Mouse (Mus musculus) frontal cortex, postnatal 14 days (tissue): ENCODE measurements around the gene Ddb1.

ENCODE experiments used
- DNase-seq, 2 experiments: peaks; one replicate each; pipeline ENCODE4 v3.0.0; 2022; ENCODE audit warnings: low spot score in 2 of 2

The Ddb1 gene

DNA sequence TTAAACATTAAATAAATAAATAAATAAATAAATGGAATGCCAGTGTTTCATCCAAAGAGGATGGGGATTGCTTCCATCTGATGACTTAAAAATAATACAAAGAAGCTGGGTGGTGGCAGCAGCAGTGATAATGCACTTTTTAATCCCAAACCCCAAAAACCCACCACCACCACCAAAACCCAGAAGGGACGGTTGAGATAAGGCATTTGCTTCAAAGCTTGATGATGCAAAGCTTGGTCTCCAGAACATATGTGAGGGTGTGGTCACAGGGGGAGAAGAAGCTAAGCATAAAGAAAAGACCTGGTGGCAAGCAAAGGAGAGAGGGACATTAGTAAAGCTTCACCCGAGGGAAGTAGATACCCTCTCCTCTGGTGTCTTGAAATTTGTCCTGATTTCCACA lies 56.8 kb downstream of the Ddb1 start:
- no peak for DNase-seq

DNA sequence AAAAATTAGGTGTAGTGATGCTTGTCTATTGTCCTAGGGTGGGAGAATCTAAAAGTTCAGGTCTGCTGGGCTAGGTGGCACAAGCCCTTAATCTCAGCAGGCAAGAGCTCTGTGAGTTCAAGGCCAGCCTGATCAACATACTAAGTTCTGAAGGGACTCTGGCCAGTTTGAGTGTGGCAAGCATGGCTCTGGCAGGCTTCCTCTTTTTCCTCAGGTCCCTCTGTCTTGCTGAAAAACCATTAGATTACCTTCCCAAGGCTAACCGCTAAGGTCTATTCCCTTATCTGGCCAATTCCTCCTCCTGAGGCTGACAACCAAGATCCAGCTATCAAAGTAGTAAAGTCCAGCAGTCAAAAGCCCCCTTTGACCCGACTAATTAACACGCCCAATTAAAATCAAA lies 57.5 kb downstream of the Ddb1 start:
- no peak for DNase-seq

DNA sequence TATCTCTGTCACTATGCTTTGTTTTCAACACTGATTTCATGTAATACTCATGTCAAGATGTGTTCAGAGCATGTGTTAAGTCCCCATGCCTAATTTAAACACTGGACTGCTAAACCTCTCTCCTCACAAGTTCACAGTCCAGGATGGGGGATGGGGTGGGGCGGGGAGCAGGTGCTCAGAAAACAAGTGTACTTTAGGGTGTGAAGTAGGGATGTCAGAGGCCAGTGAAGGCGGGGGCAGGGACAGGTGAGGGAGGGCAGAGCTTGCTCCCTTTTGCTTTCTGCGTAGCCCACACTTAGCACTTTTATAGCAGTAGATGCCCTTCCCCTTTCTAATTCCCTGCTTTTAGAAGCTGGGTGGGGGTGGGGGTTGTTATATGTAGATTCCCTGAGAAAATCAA lies 60.0 kb downstream of the Ddb1 start:
- no peak for DNase-seq

DNA sequence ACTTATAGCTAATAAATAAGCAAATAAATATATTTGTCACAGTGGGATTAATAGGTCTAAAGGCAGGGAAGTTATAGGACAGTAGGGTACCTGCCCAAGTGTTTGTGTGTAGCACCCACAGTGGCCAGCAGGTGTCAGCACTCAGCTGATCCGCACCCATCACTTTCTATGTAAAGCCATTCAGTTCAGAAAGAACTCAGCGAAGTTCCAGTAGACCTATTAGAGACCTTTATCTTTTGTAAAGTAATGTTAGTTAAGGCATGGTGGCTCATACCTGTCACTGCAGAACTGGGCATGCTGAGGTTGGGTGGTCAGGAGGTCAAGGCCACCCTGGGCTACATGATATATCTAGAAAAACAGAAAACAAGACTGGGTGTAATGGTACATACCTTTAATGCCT lies 60.4 kb downstream of the Ddb1 start:
- DNase-seq: peak in 1 of 2 experiments; percentile 71

DNA sequence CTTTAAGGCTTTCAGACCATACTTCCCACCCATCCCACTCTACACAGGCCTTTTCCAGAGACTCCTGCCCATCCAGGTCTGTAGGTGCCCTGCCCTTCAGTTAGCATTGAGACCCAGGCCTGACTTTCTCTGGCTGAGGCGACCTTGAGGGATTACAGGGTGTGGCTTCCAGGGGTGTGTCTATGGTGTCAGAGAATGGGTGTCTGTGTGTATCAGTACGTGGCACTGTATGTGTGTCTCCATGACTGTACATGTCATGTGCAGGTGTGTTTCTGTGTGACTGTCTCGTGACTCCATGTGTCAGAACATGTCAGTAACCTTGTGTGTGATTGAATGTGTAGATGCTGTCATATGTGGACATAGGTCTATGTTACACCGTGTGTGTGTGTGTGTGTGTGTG lies 66.2 kb downstream of the Ddb1 start:
- no peak for DNase-seq

DNA sequence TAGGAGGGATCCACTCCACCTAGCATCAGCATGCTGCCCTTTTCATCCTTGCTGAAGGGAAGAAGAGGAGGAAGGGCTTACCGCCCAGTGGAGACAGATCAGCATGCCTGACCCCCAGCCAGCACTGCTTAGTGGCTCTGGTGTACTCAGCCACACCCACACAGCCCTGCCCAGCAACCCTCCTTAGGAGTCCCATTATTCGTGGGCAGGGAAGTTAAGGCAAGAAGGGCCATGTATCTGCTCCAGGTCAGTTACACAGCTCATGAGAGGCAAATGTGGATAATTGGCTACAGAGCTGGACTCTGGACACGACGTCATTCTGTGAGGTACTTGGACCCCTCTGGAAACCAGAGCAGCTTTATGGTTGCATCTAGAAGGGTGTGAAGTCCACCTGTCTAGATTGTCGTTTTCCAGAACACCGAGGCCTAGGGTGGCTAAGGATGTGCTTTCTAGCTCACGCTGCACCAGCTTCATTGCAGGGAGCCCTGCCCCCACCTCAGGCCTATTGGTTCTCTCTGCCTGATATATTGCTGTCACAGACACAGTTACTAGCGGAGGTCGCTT lies 66.8 kb downstream of the Ddb1 start:
- DNase-seq: no peak

DNA sequence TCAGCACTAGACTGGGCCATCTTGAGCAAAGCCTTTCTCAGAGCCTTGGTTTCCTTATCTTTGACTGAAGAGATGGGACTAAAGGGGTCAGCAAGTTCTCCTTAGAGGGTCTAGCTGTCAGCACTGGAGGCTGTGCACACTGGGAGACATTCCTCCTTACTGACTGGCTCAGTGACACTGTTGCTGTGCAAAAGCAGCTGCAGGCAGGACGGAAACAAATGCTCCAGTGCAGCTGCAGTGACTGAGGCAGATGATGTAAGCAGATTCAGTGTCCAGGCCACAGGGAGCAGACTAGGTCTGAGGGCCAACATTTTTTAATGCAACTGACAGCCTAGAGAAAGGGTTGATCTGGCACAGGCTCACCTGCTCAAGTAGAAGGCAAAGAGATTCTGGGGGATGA lies 68.1 kb downstream of the Ddb1 start:
- DNase-seq: no peak

DNA sequence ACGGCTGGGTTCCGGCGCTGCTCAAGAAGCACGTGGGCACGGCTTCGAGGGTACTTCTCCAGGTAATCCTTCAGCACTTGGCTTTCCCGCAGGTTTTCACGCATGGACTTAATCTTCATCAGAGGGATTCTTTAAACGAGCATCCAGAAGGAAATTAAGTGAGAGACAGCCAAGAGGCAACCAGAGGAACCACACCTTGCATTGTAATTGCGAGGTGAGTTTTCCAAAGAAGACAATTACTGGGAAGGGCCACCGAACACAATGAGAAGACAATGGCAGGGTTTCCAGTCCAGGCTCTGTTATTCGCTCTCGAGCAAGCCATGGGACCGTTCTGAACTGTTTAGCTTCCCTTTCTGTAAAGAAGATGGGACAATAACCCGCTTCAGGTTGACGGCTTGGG lies 71.5 kb downstream of the Ddb1 start:
- no peak for DNase-seq

DNA sequence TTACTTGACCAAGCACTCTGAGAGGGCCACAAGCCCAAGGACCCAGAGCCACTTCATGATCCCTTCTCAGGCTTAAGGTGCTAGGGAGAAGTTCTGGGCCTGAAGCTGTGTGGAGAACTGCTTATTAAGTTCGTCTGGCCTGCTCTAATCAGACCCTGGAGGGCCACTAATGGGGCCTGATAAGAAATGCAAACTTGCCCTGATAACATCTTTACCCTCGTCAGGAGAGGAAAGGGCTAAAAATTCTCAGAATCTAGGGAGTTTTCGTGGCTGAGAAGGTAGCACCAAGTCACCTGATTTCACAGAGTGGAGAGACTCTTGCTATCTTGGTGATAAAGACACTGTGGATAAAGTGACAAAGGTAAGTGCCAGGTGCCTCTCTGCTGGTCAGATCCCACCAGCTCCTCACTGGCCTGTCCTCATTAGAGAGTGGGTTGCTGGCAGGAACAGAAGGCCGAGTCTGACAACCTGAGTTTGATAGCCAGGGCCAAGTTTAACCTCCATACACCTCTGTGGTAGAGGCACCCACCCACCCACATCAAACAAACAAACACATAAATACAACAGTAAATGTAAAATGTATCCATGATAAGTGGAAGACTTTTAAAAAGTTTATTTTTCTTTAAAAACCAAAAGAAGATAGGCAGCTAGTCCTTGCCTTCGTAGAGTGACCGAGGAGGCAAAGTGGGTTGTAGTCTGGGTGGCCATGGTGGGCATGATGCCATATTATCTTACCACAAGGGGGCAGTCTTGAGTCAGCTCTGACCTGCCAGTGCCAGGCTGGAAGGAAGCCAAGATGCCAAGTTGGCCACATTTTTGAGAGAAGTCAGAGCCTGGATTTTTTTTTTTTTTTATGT lies 73.0 kb downstream of the Ddb1 start, which contains the start of gene Pga5:
Gene Pga5, minus strand, starts transcription at position 157 of the 857 bp plus-strand sequence.
- peak; percentile 53 to 73 for DNase-seq

DNA sequence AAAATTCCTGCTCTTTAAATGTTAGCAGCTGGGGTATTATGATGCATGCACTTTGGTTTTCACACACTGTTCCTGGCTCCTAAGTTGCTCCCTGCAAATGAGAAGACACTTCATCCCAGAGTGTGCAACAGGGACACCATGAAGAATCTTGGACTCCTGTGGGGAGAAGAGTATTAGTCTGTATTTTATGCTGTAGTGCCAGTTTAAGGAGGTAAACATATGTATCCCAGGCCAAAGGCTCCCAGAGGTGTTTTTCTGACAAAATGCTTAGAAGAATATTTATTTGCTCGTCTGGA lies 73.6 kb downstream of the Ddb1 start:
- DNase-seq: no peak
